Mouse (Mus musculus) myocyte (in vitro differentiated cells): ENCODE measurements around the gene Lrch4. TPM values are rescaled to one million over a fixed set of nuclear protein-coding genes. Genes with fewer than 3 reads are reported as not detected.
A peak's percentile ranks its signal among the peaks of the same experiment; 100 is the strongest.

ENCODE experiments used
- H3K27me3 ChIP-seq: one replicate; pipeline ENCODE4 v1.6.1; 2011; ENCODE audit not compliant: control insufficient read depth, insufficient read depth, insufficient read length
- H3K36me3 ChIP-seq: one replicate; pipeline ENCODE4 v1.6.1; 2011; ENCODE audit not compliant: control insufficient read depth, insufficient read depth
- H3K4me2 ChIP-seq: one replicate; pipeline ENCODE4 v1.6.1; 2011; ENCODE audit warnings: low read depth, control low read depth
- H3K4me3 ChIP-seq: one replicate; pipeline ENCODE4 v1.5.1; 2011; ENCODE audit warnings: mild to moderate bottlenecking, control low read depth, moderate library complexity
- H3K79me2 ChIP-seq: one replicate; pipeline ENCODE4 v1.6.1; 2011; ENCODE audit not compliant: control insufficient read depth, insufficient read depth
- H3ac ChIP-seq: one replicate; pipeline ENCODE4 v1.6.1; 2011; ENCODE audit not compliant: control insufficient read depth, insufficient read length
- CEBPB ChIP-seq: IDR thresholded peaks from 2 replicates; pipeline ENCODE4 v1.6.1; 2011; ENCODE audit warnings: mild to moderate bottlenecking, moderate library complexity; ENCODE audit not compliant: poor library complexity, insufficient read depth, severe bottlenecking
- E2F4 ChIP-seq: IDR thresholded peaks from one replicate; pipeline ENCODE4 v1.6.1; 2011; ENCODE audit warnings: mild to moderate bottlenecking, control low read depth, moderate library complexity; ENCODE audit not compliant: insufficient read depth
- MAX ChIP-seq: IDR thresholded peaks from one replicate; pipeline ENCODE4 v1.6.1; 2011; ENCODE audit warnings: low read depth, mild to moderate bottlenecking, control low read depth
- MYOD1 ChIP-seq, 3 experiments: IDR thresholded peaks; one replicate each; pipeline ENCODE4 v1.6.1; 2011; ENCODE audit warnings: control low read depth in 2 of 3, low read depth in 2 of 3, mild to moderate bottlenecking in 2 of 3, moderate library complexity in 1 of 3; ENCODE audit not compliant: insufficient read length in 2 of 3, control insufficient read depth in 1 of 3
- MYOG ChIP-seq, 3 experiments: IDR thresholded peaks; one replicate each; pipeline ENCODE4 v1.6.1; 2011; ENCODE audit warnings: control low read depth in 2 of 3, low read depth in 2 of 3, mild to moderate bottlenecking in 2 of 3; ENCODE audit not compliant: insufficient read length in 2 of 3, control insufficient read depth in 1 of 3, insufficient read depth in 1 of 3
- POLR2A ChIP-seq: IDR thresholded peaks from one replicate; pipeline ENCODE4 v1.6.1; 2011; ENCODE audit warnings: low read depth, mild to moderate bottlenecking, control low read depth, moderate library complexity; ENCODE audit not compliant: insufficient read length
- POLR2AphosphoS2 ChIP-seq: IDR thresholded peaks from one replicate; pipeline ENCODE4 v1.6.1; 2011; ENCODE audit warnings: low read depth, control low read depth; ENCODE audit not compliant: insufficient read length
- REST ChIP-seq: IDR thresholded peaks from one replicate; pipeline ENCODE4 v1.6.1; 2011; ENCODE audit warnings: mild to moderate bottlenecking, control low read depth, moderate library complexity; ENCODE audit not compliant: insufficient read depth, insufficient read length
- SRF ChIP-seq: IDR thresholded peaks from one replicate; pipeline ENCODE4 v1.6.1; 2011; ENCODE audit warnings: low read depth; ENCODE audit not compliant: control insufficient read depth, insufficient read length
- TCF12 ChIP-seq: IDR thresholded peaks from one replicate; pipeline ENCODE4 v1.6.1; 2011; ENCODE audit warnings: mild to moderate bottlenecking, control low read depth; ENCODE audit not compliant: poor library complexity, insufficient read depth, severe bottlenecking
- TCF3 ChIP-seq: IDR thresholded peaks from one replicate; pipeline ENCODE4 v1.6.1; 2011; ENCODE audit warnings: low read depth, control low read depth; ENCODE audit not compliant: insufficient read length
- USF1 ChIP-seq: IDR thresholded peaks from one replicate; pipeline ENCODE4 v1.6.1; 2011; ENCODE audit warnings: low read depth, mild to moderate bottlenecking, control low read depth, moderate library complexity
- polyA plus RNA-seq: library from polyadenylated mRNA; unstranded; fragments of >200 nt; fragmentation: generic; extraction: Trizol; gene quantifications from one replicate; pipeline ENCODE4 v1.2.1, GENCODE M21; 2012; ENCODE audit warnings: missing spikeins

The Lrch4 gene
- polyA plus RNA-seq, 1 experiment = 29.1 TPM

DNA sequence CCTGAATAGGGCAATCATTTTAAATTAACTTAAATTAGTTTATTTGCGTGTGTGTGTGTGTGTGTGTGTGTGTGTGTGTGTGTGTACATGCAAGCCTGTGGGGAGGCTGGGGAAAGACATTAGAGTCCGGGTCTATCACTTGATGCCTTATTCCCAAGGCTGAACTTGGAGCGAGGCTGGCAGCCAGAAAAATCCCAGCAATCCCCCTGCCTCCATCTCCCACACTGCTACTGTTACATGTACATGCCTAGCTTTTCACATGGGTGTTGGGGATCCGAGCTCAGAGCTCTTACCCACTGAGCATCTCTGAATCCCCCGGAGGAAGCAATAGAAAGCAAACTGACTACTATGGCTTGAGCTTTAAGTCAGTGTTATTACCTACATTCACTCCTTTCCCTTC lies 43.4 kb downstream of the Lrch4 start:
- TF ChIP-seq E2F4 = no peak
- no peak for TF ChIP-seq SRF
- no peak for TF ChIP-seq USF1
- no peak for TF ChIP-seq TCF12

DNA sequence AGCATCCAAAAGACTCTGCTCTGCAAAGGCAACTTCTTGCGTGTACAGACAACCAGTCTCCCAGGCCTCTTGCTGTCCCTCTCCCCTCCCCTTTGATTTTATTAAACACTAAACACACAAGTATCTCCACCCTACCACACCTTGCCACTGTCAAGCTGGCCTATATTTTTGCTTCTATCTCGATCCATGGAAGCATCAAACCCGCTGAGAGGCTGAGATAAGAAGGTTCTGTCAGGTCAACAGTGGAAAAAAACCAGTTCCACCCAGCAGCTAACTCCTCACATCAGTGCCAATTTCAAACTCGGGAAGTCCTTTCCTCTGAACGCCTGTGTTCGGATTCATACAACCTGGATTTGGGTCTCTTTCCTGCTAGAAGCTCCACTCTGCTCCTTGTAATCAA lies 44.1 kb downstream of the Lrch4 start:
- Histone ChIP-seq H3K36me3 (no peaks in the 10 kb centered on the region), H3K4me3 (no peak overlapping the region), H3K27me3 (no peaks in the 10 kb centered on the region), H3ac (no peak overlapping the region), H3K4me2 (no peak overlapping the region), H3K79me2 (peaks cover 14% of the 10 kb centered on the region)
- TF ChIP-seq MYOD1 (IDR thresholded peaks at IDR 0.05; ENCODE audit: control insufficient read depth in 1 of 3, insufficient read length in 2 of 3, low read depth in 2 of 3) = no peak
- TF ChIP-seq MAX = no peak
- no peak for TF ChIP-seq POLR2A
- TF ChIP-seq POLR2AphosphoS2 = no peak
- TF ChIP-seq MYOG (IDR thresholded peaks at IDR 0.05; ENCODE audit: control insufficient read depth in 1 of 3, insufficient read depth in 1 of 3, insufficient read length in 2 of 3, low read depth in 2 of 3) = no peak
- no peak for TF ChIP-seq E2F4
- no peak for TF ChIP-seq TCF12
- TF ChIP-seq CEBPB = no peak
- no peak for TF ChIP-seq SRF
- TF ChIP-seq TCF3 = no peak
- no peak for TF ChIP-seq USF1
- TF ChIP-seq REST = no peak

More for the DNA sequence above, 43.4 kb downstream of the Lrch4 start:
- Histone ChIP-seq H3K27me3 (no peaks in the 10 kb centered on the region), H3K79me2 (peaks cover 14% of the 10 kb centered on the region), H3K4me3 (no peak overlapping the region), H3ac (no peak overlapping the region), H3K4me2 (peak overlapping the region; percentile 56), H3K36me3 (no peaks in the 10 kb centered on the region)

DNA sequence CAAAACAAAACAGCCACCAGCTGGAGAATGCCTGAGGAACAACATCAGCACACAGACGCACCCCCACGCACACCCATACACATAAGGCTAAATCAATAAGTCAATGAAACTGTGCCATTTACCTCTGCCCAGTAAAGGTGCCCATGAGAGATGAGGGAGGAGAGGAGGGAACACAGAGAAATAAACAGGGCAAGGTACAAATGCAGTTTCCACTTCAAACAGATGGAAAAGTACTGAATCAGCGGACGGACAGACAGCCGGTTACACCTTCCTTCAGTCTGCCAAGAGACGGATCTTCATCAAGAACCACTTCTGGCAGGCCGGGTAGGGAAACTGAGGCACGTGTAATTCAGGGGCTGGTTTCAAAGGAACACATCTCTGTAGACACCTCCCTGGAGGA lies 45.9 kb downstream of the Lrch4 start:
- peaks cover 9% of the 10 kb centered on the region for H3K79me2 ChIP-seq
- H3K4me3 ChIP-seq = no peak overlapping the region
- H3K36me3 ChIP-seq = no peaks in the 10 kb centered on the region
- TF ChIP-seq MYOG (IDR thresholded peaks at IDR 0.05; ENCODE audit: control insufficient read depth in 1 of 3, insufficient read depth in 1 of 3, insufficient read length in 2 of 3, low read depth in 2 of 3) (no peak), E2F4 (no peak), REST (no peak), CEBPB (no peak), MAX (no peak), USF1 (no peak), POLR2A (no peak), TCF3 (no peak), TCF12 (no peak), SRF (no peak), POLR2AphosphoS2 (no peak), MYOD1 (IDR thresholded peaks at IDR 0.05; ENCODE audit: control insufficient read depth in 1 of 3, insufficient read length in 2 of 3, low read depth in 2 of 3) (no peak)
- no peaks in the 10 kb centered on the region for H3K27me3 ChIP-seq
- H3K4me2 ChIP-seq = no peak overlapping the region
- H3ac ChIP-seq = no peak overlapping the region

DNA sequence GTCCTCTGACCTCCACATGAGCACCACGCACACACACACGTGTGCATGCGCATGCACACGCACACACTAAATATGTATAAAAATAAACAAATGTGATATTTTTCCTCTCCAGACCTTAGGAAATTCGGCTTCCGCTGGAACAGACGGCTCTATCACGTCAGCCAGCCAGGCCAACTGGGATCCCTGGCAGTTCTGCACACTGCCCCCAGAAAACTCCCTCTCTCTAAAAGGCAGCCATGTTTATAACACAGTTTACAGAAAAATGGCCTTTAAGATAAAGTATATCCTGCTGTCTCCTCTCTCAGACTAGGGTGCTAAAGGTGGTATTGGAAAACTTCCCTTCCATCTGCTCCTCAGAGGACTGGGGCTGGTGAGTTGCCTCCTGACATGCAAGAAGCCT lies 48.9 kb downstream of the Lrch4 start:
- H3K27me3 ChIP-seq = no peaks in the 10 kb centered on the region
- no peak overlapping the region for H3K4me3 ChIP-seq
- TF ChIP-seq REST (no peak), TCF3 (no peak), E2F4 (no peak), MAX (no peak), USF1 (no peak)
- no peak overlapping the region for H3K4me2 ChIP-seq
- H3ac ChIP-seq = no peak overlapping the region
- H3K79me2 ChIP-seq = peaks cover 22% of the 10 kb centered on the region
- H3K36me3 ChIP-seq = no peaks in the 10 kb centered on the region

DNA sequence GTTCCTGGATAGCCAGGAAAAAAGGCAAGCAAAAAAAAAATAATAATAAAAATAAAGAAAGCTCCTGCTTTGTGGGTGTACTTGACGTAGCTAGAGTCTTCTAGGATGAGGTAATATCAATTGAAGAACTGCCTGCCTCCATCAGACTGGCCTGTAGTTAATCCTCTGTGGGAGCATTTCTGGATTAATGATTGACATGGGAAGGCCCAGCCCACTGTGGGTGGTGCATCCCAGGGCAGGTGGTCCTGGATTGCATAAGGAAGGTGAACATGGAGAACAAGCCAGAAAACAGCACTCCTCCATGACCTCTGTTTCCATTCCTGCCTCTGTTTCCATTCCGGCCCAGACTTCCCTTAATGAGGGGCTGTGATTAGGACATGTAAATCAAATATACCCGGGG lies 49.8 kb downstream of the Lrch4 start:
- no peak for TF ChIP-seq MYOD1 (IDR thresholded peaks at IDR 0.05; ENCODE audit: control insufficient read depth in 1 of 3, insufficient read length in 2 of 3, low read depth in 2 of 3)
- TF ChIP-seq REST = no peak
- no peak for TF ChIP-seq TCF12
- TF ChIP-seq POLR2A = no peak
- TF ChIP-seq CEBPB = no peak
- no peak for TF ChIP-seq MYOG (IDR thresholded peaks at IDR 0.05; ENCODE audit: control insufficient read depth in 1 of 3, insufficient read depth in 1 of 3, insufficient read length in 2 of 3, low read depth in 2 of 3)
- no peak for TF ChIP-seq SRF
- no peak for TF ChIP-seq POLR2AphosphoS2
- no peak for TF ChIP-seq E2F4
- no peak for TF ChIP-seq MAX
- TF ChIP-seq TCF3 = no peak
- TF ChIP-seq USF1 = no peak
- no peak overlapping the region for H3ac ChIP-seq
- no peaks in the 10 kb centered on the region for H3K36me3 ChIP-seq
- H3K79me2 ChIP-seq = peaks cover 23% of the 10 kb centered on the region
- H3K27me3 ChIP-seq = no peaks in the 10 kb centered on the region
- H3K4me2 ChIP-seq = no peak overlapping the region
- H3K4me3 ChIP-seq = no peak overlapping the region
